Mouse (Mus musculus) intestine, embryonic 14.5 days (tissue): Measurements from ENCODE around the gene Dock1. TPM values are rescaled to one million over a fixed set of nuclear protein-coding genes. Genes with fewer than 3 reads are reported as not detected.

ENCODE experiments used
- ATAC-seq: fragments of 200-750 bp; cut with Nextera tagmentation; replicated peaks from 2 replicates; pipeline ENCODE4 v1.8.0; 2017; ENCODE audit warnings: low read depth, moderate number of reproducible peaks, moderate TSS enrichment, moderate library complexity; ENCODE audit not compliant: low FRiP score, low TSS enrichment
- DNase-seq: peaks from one replicate; pipeline ENCODE4 v3.0.0-alpha.2; 2018; ENCODE audit warnings: low spot score
- H3K27ac ChIP-seq: fragments of 300-500 bp; sonication (generic); 2 replicates; pipeline ENCODE4 v1.5.1; 2014; ENCODE audit warnings: low read depth, mild to moderate bottlenecking, control low read depth
- H3K27me3 ChIP-seq: fragments of 300-500 bp; sonication (generic); replicated peaks from 2 replicates; pipeline ENCODE4 v1.6.1; 2014; ENCODE audit warnings: low read length, control low read depth; ENCODE audit not compliant: control insufficient read depth, insufficient read depth
- H3K36me3 ChIP-seq: fragments of 300-500 bp; sonication (generic); 2 replicates; pipeline ENCODE4 v1.6.1; 2014; ENCODE audit warnings: low read length, control low read depth; ENCODE audit not compliant: control insufficient read depth, insufficient read depth
- H3K4me1 ChIP-seq: fragments of 300-500 bp; sonication (generic); replicated peaks from 2 replicates; pipeline ENCODE4 v1.6.1; 2014; ENCODE audit warnings: low read length, control low read depth, mixed read lengths; ENCODE audit not compliant: control insufficient read depth, insufficient read depth
- H3K4me2 ChIP-seq: fragments of 300-500 bp; sonication (generic); 2 replicates; pipeline ENCODE4 v1.6.1; 2014; ENCODE audit warnings: low read length
- H3K4me3 ChIP-seq: fragments of 300-500 bp; sonication (generic); 2 replicates; pipeline ENCODE4 v1.5.1; 2014; ENCODE audit warnings: low read depth, low read length, control low read depth, mixed read lengths
- H3K9ac ChIP-seq: fragments of 300-500 bp; sonication (generic); 2 replicates; pipeline ENCODE4 v1.6.1; 2014; ENCODE audit warnings: mild to moderate bottlenecking, low read length
- H3K9me3 ChIP-seq: fragments of 300-500 bp; sonication (generic); 2 replicates; pipeline ENCODE4 v1.6.1; 2016; ENCODE audit warnings: low read length, control low read depth; ENCODE audit not compliant: control insufficient read depth
- WGBS: fragments of 180-500 bp; shearing (Covaris S2); extraction: QIAGEN DNeasy Blood & Tissue Kit; methylation state at CpG from one replicate; pipeline ENCODE4 v1.1.7; 2014; 5-methylcytosine and 5-hydroxymethylcytosine counted together
- polyA plus RNA-seq: library from polyadenylated mRNA; unstranded; fragments of >200 nt; fragmentation: Nextera tagmentation; extraction: Ambion mirVana; gene quantifications from 2 replicates; pipeline ENCODE4 v1.2.1, GENCODE M21; 2014

The Dock1 gene
- polyA plus RNA-seq, 1 experiment from 2014 or later, result 37.9 TPM

DNA sequence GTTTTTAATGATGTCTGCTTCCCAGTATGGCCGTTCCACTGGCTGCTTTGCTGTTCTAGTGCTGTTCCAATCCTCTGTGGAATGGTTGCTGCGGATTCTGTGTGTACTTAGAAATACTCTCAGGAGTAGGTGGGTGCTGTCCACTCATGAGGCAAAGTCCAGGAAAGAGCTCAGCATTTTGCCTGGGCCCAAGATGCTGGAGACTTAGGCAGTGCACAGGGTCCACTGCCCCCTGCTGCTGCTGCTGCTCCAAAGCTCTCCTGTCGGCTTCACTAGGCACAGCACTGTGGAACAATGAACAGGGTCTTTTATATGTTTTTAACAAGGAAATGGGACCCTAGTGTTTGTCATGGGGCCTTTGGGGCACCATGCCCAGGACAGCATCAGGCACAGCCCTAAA, 361.0 kb downstream of the Dock1 start:
- Histone ChIP-seq H3K36me3 (no peaks in the 10 kb centered on the region), H3K4me2 (no peak overlapping the region), H3K27me3 (no peaks in the 10 kb centered on the region), H3K27ac (no peak overlapping the region), H3K4me3 (no peak overlapping the region), H3K4me1 (no peaks in the 10 kb centered on the region), H3K9me3 (no peaks in the 10 kb centered on the region), H3K9ac (no peak overlapping the region)
- no peak for DNase-seq
- no peak for ATAC-seq
- 67% methylated on average over 3 of the region's 3 CpGs for WGBS

DNA sequence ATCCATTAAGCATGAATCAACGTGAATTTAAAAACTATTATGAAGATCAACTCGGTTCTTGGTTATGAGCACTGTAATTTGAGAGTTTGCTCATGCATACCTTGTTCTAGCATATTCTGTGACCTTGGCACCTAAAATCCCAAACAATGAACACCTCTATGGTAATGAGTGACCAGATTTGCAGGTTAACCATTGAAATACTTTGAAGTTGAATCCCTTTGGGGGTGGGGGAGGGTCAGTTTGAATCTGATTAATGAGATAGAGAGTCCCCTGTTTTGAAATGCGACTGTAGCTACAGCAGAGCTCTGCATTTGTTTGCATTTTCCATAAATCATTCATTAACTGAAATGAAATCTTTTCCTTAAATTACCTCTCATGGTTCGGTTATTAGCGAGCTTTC, 364.4 kb downstream of the Dock1 start:
- Histone ChIP-seq H3K4me3 (no peak overlapping the region), H3K9ac (no peak overlapping the region), H3K27ac (no peak overlapping the region), H3K9me3 (no peaks in the 10 kb centered on the region), H3K4me1 (no peaks in the 10 kb centered on the region), H3K4me2 (no peak overlapping the region), H3K36me3 (no peaks in the 10 kb centered on the region), H3K27me3 (no peaks in the 10 kb centered on the region)
- DNase-seq, result no peak
- no peak for ATAC-seq
- 76% methylated on average over 5 of the region's 5 CpGs for WGBS

GRCm38 (mm10) chr7:135035651-135036050, 365.2 kb downstream of the Dock1 start:
- no peak for DNase-seq
- no peaks in the 10 kb centered on the region for H3K36me3 ChIP-seq
- H3K4me2 ChIP-seq, result no peak overlapping the region
- ATAC-seq, result no peak
- no peaks in the 10 kb centered on the region for H3K4me1 ChIP-seq
- H3K9ac ChIP-seq, result no peak overlapping the region
- no peaks in the 10 kb centered on the region for H3K27me3 ChIP-seq
- no peak overlapping the region for H3K27ac ChIP-seq
- H3K4me3 ChIP-seq, result no peak overlapping the region
- 34% methylated on average over 2 of the region's 2 CpGs for WGBS
- H3K9me3 ChIP-seq, result no peaks in the 10 kb centered on the region

DNA sequence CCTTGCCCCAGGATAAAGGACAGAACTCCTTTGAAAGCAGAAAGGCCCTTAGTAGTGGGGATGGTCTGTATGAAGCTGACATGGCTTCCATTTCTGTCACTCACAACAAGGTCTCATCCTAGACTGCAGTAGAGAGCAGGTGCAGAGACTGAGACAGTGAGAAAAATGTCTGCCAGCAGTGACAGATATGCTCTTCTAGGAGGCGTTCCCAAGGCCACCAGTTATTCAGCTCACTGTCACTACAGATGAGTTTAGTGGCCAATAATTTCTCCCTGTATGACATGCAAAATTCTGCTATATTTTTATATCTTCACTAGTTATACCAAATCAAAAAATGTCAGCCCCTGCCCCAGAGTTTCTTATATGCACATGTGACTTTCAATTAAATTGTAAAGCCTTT, 368.5 kb downstream of the Dock1 start:
- ATAC-seq, result no peak
- Histone ChIP-seq H3K9ac (no peak overlapping the region), H3K4me2 (no peak overlapping the region), H3K36me3 (no peaks in the 10 kb centered on the region), H3K27me3 (no peaks in the 10 kb centered on the region), H3K9me3 (no peaks in the 10 kb centered on the region), H3K4me1 (no peaks in the 10 kb centered on the region), H3K4me3 (no peak overlapping the region), H3K27ac (no peak overlapping the region)
- 79% methylated on average over 1 of the region's 1 CpGs for WGBS
- no peak for DNase-seq

DNA sequence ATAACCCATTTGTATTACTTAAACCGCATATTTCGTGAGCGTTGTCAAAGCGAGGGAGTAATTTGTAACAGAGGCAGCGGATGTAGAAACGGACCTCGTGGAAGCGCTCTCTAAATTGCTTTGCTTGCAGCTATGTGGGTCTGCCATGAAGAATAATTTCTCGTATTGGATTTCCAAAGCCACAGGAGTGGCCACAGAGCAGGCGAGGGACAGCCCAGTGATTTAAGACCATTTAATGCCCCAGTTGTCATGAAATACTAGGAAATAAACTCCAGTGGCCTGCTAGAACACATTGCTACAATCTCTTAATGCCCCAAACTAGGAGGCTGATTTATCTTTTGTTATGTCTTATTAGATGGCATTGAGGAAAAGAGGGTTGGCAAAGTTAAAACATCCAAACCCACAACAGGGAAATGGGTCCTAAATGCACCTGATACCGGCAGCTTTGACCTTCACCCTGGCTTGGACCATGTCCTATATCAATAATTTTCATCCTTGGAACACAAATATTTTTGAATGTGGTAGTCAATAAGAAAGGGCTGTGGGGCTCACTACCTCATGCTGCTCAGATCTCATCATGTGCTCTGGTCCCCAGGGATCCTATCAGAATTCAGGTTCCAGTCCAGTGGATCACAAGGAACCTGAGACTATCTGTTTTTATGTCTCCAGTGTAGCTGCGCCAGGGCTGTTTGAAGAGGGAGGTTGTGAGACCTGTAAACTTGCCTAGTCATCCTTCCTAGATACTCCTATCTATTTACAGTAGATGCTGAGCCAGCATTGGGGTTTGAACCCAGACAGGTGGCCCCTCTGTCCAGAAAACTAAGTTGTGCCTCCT, 373.7 kb downstream of the Dock1 start:
- Histone ChIP-seq H3K4me2 (no peak overlapping the region), H3K9me3 (no peaks in the 10 kb centered on the region), H3K4me3 (no peak overlapping the region), H3K9ac (no peak overlapping the region), H3K27me3 (no peaks in the 10 kb centered on the region), H3K36me3 (no peaks in the 10 kb centered on the region), H3K27ac (no peak overlapping the region), H3K4me1 (no peaks in the 10 kb centered on the region)
- ATAC-seq (no peak), DNase-seq (no peak)
- 86% methylated on average over 12 of the region's 12 CpGs for WGBS

DNA sequence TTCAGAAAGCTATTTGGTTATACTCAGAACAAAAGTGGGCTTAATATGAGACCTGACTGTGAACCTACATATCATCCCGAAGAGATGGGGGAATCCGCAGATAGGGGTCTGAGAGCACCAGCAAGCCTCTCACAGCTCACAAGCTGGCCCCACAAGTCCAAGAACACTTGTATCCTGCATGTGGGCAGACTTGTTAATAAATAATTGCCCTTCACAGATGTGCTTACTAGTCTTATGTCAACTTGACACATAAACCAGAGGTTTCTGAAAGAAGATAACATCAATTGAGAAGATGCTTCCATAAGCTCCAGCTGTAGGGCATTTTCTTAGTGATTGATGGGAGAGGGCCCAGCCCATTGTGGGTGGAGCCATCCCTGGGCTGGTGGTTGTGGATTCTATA, 379.0 kb downstream of the Dock1 start:
- Histone ChIP-seq H3K27me3 (no peaks in the 10 kb centered on the region), H3K36me3 (no peaks in the 10 kb centered on the region), H3K4me3 (no peak overlapping the region), H3K4me1 (no peaks in the 10 kb centered on the region), H3K9me3 (no peaks in the 10 kb centered on the region), H3K27ac (no peak overlapping the region), H3K4me2 (no peak overlapping the region), H3K9ac (no peak overlapping the region)
- no peak for ATAC-seq
- WGBS, result 83% methylated on average over 2 of the region's 2 CpGs
- no peak for DNase-seq

GRCm38 (mm10) chr7:135053186-135053715, 382.8 kb downstream of the Dock1 start:
- no peak overlapping the region for H3K4me2 ChIP-seq

DNA sequence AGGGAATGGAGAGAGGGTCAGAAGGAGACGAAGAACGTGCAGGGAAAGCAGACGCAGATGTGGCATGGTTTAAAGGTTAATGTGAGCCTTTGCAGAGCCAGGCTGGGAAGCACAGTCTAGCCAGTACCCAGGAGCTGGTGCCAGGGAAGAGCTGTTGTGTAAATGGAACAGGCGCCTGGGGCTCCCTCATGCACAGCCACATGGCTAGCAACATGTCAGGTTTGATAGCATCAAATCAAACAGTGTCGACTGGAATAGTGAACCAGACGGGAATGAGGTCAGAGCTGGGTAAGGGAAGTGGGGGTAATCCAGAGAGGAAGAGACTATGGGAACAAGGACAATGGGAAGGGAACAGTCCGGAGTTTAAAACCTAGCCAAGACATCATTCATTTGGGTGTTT, 384.2 kb downstream of the Dock1 start:
- no peak overlapping the region for H3K4me2 ChIP-seq
- WGBS, result 65% methylated on average over 7 of the region's 7 CpGs
- no peak overlapping the region for H3K9ac ChIP-seq
- H3K9me3 ChIP-seq, result 0 out of 2 replicates have a peak, but pooled peaks cover 3% of the 10 kb centered on the region
- H3K4me3 ChIP-seq, result no peak overlapping the region
- no peak overlapping the region for H3K27ac ChIP-seq
- ATAC-seq, result no peak
- no peaks in the 10 kb centered on the region for H3K4me1 ChIP-seq
- DNase-seq, result no peak
- H3K27me3 ChIP-seq, result no peaks in the 10 kb centered on the region
- no peaks in the 10 kb centered on the region for H3K36me3 ChIP-seq

More at GRCm38 (mm10) chr7:135053186-135053715, 382.8 kb downstream of the Dock1 start:
- Histone ChIP-seq H3K36me3 (no peaks in the 10 kb centered on the region), H3K4me3 (no peak overlapping the region), H3K27ac (no peak overlapping the region), H3K4me1 (no peaks in the 10 kb centered on the region), H3K9me3 (0 out of 2 replicates have a peak, but pooled peaks cover 3% of the 10 kb centered on the region), H3K9ac (no peak overlapping the region), H3K27me3 (no peaks in the 10 kb centered on the region)
- ATAC-seq, result no peak
- no peak for DNase-seq
- 85% methylated on average over 8 of the region's 8 CpGs for WGBS

DNA sequence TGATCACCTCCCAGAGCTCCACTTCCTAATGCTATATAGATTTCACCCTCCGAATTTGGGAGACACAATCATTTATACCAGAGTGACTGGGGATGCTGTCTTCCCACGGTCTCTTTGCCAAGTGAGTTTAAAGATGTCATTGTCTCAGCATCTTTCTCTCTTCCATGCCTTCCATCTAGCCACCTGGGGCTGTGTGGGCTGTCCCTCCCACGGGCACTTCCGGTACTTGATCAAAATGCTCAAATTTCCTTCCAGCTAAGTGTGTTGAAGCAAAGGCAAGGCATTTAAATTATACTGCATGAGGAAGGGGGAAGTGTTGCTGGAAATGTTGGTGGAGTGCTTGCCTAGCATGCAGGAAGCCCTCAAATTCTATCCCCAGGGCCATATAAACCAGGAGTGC, 388.6 kb downstream of the Dock1 start:
- 87% methylated on average over 4 of the region's 4 CpGs for WGBS
- H3K4me3 ChIP-seq, result no peak overlapping the region
- H3K4me2 ChIP-seq, result no peak overlapping the region
- peaks cover 10% of the 10 kb centered on the region; the same call in 1 of the 2 replicates for H3K9me3 ChIP-seq
- no peak overlapping the region for H3K27ac ChIP-seq
- H3K4me1 ChIP-seq, result no peaks in the 10 kb centered on the region
- DNase-seq, result no peak
- H3K9ac ChIP-seq, result no peak overlapping the region
- H3K36me3 ChIP-seq, result peaks cover 8% of the 10 kb centered on the region; the same call in 1 of the 2 replicates
- ATAC-seq, result no peak
- no peaks in the 10 kb centered on the region for H3K27me3 ChIP-seq
